Mouse (Mus musculus) CH12.LX (cell line): ENCODE data around the gene Fancc. TPM values are rescaled to one million over a fixed set of nuclear protein-coding genes. Genes with fewer than 3 reads are reported as not detected.

ENCODE experiments used
- DNase-seq: peaks from one replicate; pipeline ENCODE4 v3.0.0-alpha.2; 2013; ENCODE audit errors: extremely low read depth
- H3K27ac ChIP-seq: 2 replicates; pipeline ENCODE4 v1.5.1; 2012; ENCODE audit warnings: low read depth, mild to moderate bottlenecking, control low read depth, moderate library complexity; ENCODE audit not compliant: insufficient read depth
- H3K27me3 ChIP-seq: replicated peaks from 2 replicates; pipeline ENCODE3; 2012; ENCODE audit warnings: inconsistent platforms
- H3K36me3 ChIP-seq, 2 experiments: replicated peaks in 1 of 2; 2 replicates each; pipeline versions ENCODE3 to v1.6.1; 2012; ENCODE audit warnings: inconsistent platforms in 1 of 2, low read length in 1 of 2, mild to moderate bottlenecking in 1 of 2, mixed read lengths in 1 of 2, moderate library complexity in 1 of 2; ENCODE audit not compliant: control insufficient read depth in 1 of 2, insufficient read depth in 1 of 2
- H3K4me1 ChIP-seq, 2 experiments: 2 replicates each; pipeline ENCODE4 v1.6.1; 2012; ENCODE audit warnings: inconsistent platforms in 1 of 2, moderate library complexity in 1 of 2; ENCODE audit not compliant: insufficient read depth in 2 of 2, control insufficient read depth in 1 of 2
- H3K4me2 ChIP-seq: 2 replicates; pipeline ENCODE4 v1.6.1; 2012; ENCODE audit warnings: low read depth, mild to moderate bottlenecking, control low read depth; ENCODE audit not compliant: poor library complexity, insufficient read depth, severe bottlenecking
- H3K4me3 ChIP-seq, 3 experiments: fragments of 150-350 bp in 1 of 3; sonication (generic) in 1 of 3; replicated peaks in 1 of 3; 2 replicates each; pipeline versions ENCODE3 to v1.5.1; 2011 to 2012; ENCODE audit warnings: low read depth in 2 of 3, low read length in 2 of 3, mild to moderate bottlenecking in 2 of 3, moderate library complexity in 2 of 3, control low read depth in 1 of 3, improper control_type of control experiment in 1 of 3, inconsistent platforms in 1 of 3, mixed read lengths in 1 of 3; ENCODE audit not compliant: poor library complexity in 1 of 3
- H3K79me2 ChIP-seq: replicated peaks from 2 replicates; pipeline ENCODE4 v1.6.1; 2012; ENCODE audit warnings: mild to moderate bottlenecking, moderate library complexity; ENCODE audit not compliant: control insufficient read depth, poor library complexity, insufficient read depth, severe bottlenecking; ENCODE audit errors: extremely low read depth
- H3K9ac ChIP-seq: 2 replicates; pipeline ENCODE4 v1.6.1; 2012; ENCODE audit warnings: low read depth, mild to moderate bottlenecking, control low read depth, moderate library complexity; ENCODE audit not compliant: insufficient read depth
- H3K9me3 ChIP-seq: replicated peaks from 2 replicates; pipeline ENCODE3; 2012; ENCODE audit warnings: low read length, inconsistent platforms, mixed read lengths
- BHLHE40 ChIP-seq: IDR thresholded peaks from 2 replicates; pipeline ENCODE4 v1.6.1; 2011; ENCODE audit warnings: mild to moderate bottlenecking, low read depth, low read length, improper control_type of control experiment
- CHD2 ChIP-seq: IDR thresholded peaks from 2 replicates; pipeline ENCODE4 v1.6.1; 2011; ENCODE audit warnings: low read length, improper control_type of control experiment
- CTCF ChIP-seq, 2 experiments: IDR thresholded peaks in 1 of 2; conservative IDR thresholded peaks in 1 of 2; 2 replicates each; pipeline ENCODE4 v1.5.1; 2011 to 2012; ENCODE audit warnings: low read depth in 2 of 2, low read length in 2 of 2, improper control_type of control experiment in 1 of 2, inconsistent platforms in 1 of 2, mild to moderate bottlenecking in 1 of 2, moderate library complexity in 1 of 2
- E2F4 ChIP-seq: IDR thresholded peaks from 2 replicates; pipeline ENCODE4 v1.6.1; 2011; ENCODE audit warnings: low read depth, low read length, improper control_type of control experiment; ENCODE audit not compliant: insufficient replicate concordance
- GABPA ChIP-seq: IDR thresholded peaks from 2 replicates; pipeline ENCODE4 v1.6.1; 2012; ENCODE audit warnings: low read depth, low read length, improper control_type of control experiment, inconsistent platforms; ENCODE audit not compliant: insufficient replicate concordance
- HCFC1 ChIP-seq: IDR thresholded peaks from 2 replicates; pipeline ENCODE4 v1.6.1; 2012; ENCODE audit warnings: low read depth, mild to moderate bottlenecking, inconsistent platforms, low read length, improper control_type of control experiment
- MAX ChIP-seq: IDR thresholded peaks from 2 replicates; pipeline ENCODE4 v1.6.1; 2011; ENCODE audit warnings: low read length, improper control_type of control experiment
- MAZ ChIP-seq: IDR thresholded peaks from 2 replicates; pipeline ENCODE4 v1.6.1; 2012; ENCODE audit warnings: low read depth, mild to moderate bottlenecking, inconsistent platforms, low read length, improper control_type of control experiment, moderate library complexity
- NELFE ChIP-seq: IDR thresholded peaks from 2 replicates; pipeline ENCODE4 v1.6.1; 2011; ENCODE audit warnings: low read depth, low read length, improper control_type of control experiment
- PAX5 ChIP-seq: IDR thresholded peaks from 2 replicates; pipeline ENCODE4 v1.6.1; 2012; ENCODE audit warnings: low read length, inconsistent platforms, mixed read lengths
- POLR2A ChIP-seq: IDR thresholded peaks from 2 replicates; pipeline ENCODE4 v1.6.1; 2011; ENCODE audit warnings: low read depth, mild to moderate bottlenecking, improper control_type of control experiment, low read length
- POLR2AphosphoS2 ChIP-seq: IDR thresholded peaks from 2 replicates; pipeline ENCODE4 v1.6.1; 2011; ENCODE audit warnings: low read depth, low read length, improper control_type of control experiment
- RAD21 ChIP-seq: IDR thresholded peaks from 2 replicates; pipeline ENCODE4 v1.6.1; 2011; ENCODE audit warnings: low read depth, mild to moderate bottlenecking, low read length, improper control_type of control experiment, moderate library complexity
- SIN3A ChIP-seq: IDR thresholded peaks from 2 replicates; pipeline ENCODE4 v1.6.1; 2012; ENCODE audit warnings: low read length, improper control_type of control experiment, inconsistent platforms
- SMC3 ChIP-seq: IDR thresholded peaks from 2 replicates; pipeline ENCODE4 v1.6.1; 2011; ENCODE audit warnings: low read depth, low read length, improper control_type of control experiment
- USF1 ChIP-seq: IDR thresholded peaks from 2 replicates; pipeline ENCODE4 v1.6.1; 2014; ENCODE audit warnings: low read depth, mild to moderate bottlenecking, inconsistent platforms, low read length, improper control_type of control experiment
- USF2 ChIP-seq: conservative IDR thresholded peaks from 2 replicates; pipeline ENCODE4 v1.6.1; 2011; ENCODE audit warnings: low read depth, low read length, improper control_type of control experiment
- ZC3H11A ChIP-seq: IDR thresholded peaks from 2 replicates; pipeline ENCODE4 v1.6.1; 2012; ENCODE audit warnings: low read depth, mild to moderate bottlenecking, inconsistent platforms, low read length, improper control_type of control experiment
- dilution Hi-C: fragments of 300-500 bp; cut with MboI; formaldehyde crosslinking; loops from 2 replicates; pipeline ENCODE4 v1.14.3; 2020; ENCODE audit warnings: low sequenced_read_pairs; ENCODE audit not compliant: extremely low pct_unique_long_range_greater_than_20kb, extremely low pct_ligation_motif_present
- in situ Hi-C: fragments of 300-500 bp; cut with MboI; formaldehyde crosslinking; loops from 3 replicates; pipeline ENCODE4 v1.14.3; 2019; ENCODE audit warnings: low sequenced_read_pairs, low pct_ligation_motif_present, low pct_unique_long_range_greater_than_20kb, mixed read lengths
- polyA plus RNA-seq: library from polyadenylated mRNA; unstranded; fragments of >175 nt; gene quantifications from 2 replicates; pipeline ENCODE4 v1.2.1, GENCODE M21; 2012; ENCODE audit warnings: low read depth; ENCODE audit not compliant: insufficient read length
- total RNA-seq, 2 experiments: library from RNA; depleted of rRNA; stranded (reverse); fragments of 300-350 nt in 1 of 2; fragments of >200 nt in 1 of 2; gene quantifications; 2 replicates each; pipeline ENCODE4 v1.2.3; 2012 to 2014

The Fancc gene
- total and polyA plus RNA-seq, 3 experiments, result 8.2 to 12.4 (median 8.7) TPM

GRCm38 (mm10) chr13:63397420-63397819 is 99.7 kb downstream of the Fancc start:
- H3K9ac ChIP-seq, result no peak overlapping the region
- dilution Hi-C loops (no loop called here), in situ Hi-C loops (no loop called here)
- TF ChIP-seq E2F4, result no peak
- no peak for TF ChIP-seq ZC3H11A
- no peak for TF ChIP-seq POLR2AphosphoS2
- no peak for TF ChIP-seq BHLHE40
- TF ChIP-seq USF1, result no peak
- TF ChIP-seq PAX5, result no peak
- no peak for TF ChIP-seq MAZ
- no peak for TF ChIP-seq SMC3
- no peak for TF ChIP-seq CHD2
- H3K27me3 ChIP-seq, result no peaks in the 10 kb centered on the region
- no peak for DNase-seq
- no peak overlapping the region for H3K4me2 ChIP-seq
- H3K4me1 ChIP-seq, result no peaks in the 10 kb centered on the region
- H3K79me2 ChIP-seq, result no peaks in the 10 kb centered on the region
- peaks cover 3 to 14% of the 10 kb centered on the region in 2 experiments for H3K36me3 ChIP-seq
- H3K27ac ChIP-seq, result no peak overlapping the region
- no peaks in the 10 kb centered on the region for H3K9me3 ChIP-seq
- H3K4me3 ChIP-seq, result no peak overlapping the region

GRCm38 (mm10) chr13:63394304-63395063 is 102.6 kb downstream of the Fancc start:
- in situ Hi-C loops (no loop called here), dilution Hi-C loops (no loop called here)
- Histone ChIP-seq H3K4me1 (no peaks in the 10 kb centered on the region), H3K9me3 (no peaks in the 10 kb centered on the region), H3K4me2 (no peak overlapping the region), H3K4me3 (no peak overlapping the region), H3K27me3 (no peaks in the 10 kb centered on the region), H3K36me3 (peaks cover 0 to 9% of the 10 kb centered on the region in 2 experiments), H3K79me2 (no peaks in the 10 kb centered on the region), H3K9ac (no peak overlapping the region), H3K27ac (no peak overlapping the region)
- DNase-seq, result no peak
- TF ChIP-seq BHLHE40 (no peak), POLR2A (no peak), SIN3A (no peak), E2F4 (no peak), CTCF (conservative IDR thresholded peaks at IDR 0.05 in 1 of 2, IDR thresholded peaks at IDR 0.05 in 1 of 2; ENCODE audit: low read depth in 2 of 2, low read length in 2 of 2) (no peak), MAX (no peak), GABPA (no peak), RAD21 (no peak), NELFE (no peak), USF2 (no peak), HCFC1 (no peak)
